Mouse (Mus musculus): Measurements from ENCODE around the gene Arhgef1.

DNA sequence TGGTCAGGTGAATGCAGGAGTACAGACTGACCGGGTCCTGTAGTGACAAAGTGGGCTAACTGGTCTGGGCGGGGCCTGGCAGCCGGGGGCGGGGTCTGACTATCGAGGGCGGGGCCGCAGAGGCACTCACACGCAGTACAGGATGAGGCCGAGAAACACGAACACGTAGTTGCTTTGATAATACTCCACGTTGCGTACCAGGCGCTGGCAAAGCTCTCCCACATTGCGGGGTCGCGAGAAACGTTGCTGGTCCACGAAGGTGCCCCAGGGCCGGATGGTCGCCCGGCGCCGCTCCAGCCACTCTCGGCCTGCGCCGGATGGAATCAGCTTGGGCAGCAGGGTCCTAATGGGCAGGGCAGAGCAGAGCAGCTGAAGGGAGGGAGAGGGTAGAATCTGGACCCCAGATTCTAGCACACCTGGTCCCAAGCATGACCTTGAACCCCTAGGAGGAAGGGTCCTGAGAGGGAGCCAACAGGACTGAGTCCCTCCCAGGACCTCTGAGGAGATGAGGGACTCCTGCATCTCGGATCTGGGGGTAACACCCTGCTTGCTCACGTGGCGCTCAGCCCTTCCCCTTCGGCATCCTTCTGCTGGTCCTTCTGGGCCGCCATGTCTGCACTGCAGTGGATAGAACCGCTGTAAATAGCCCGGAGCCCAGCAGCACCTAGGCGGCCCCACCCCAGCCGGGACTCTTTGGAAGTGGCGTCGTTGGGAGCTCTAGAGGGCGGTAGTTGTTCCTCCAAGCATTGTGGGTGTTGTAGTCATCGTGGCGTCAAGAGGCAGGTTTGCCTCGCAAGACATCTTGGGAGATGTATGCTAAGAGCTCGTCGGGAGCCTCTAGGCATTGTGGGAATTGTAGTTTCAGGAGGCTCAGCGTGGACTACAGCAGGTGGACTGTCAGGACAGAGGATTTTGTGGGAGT lies 69.5 kb downstream of the Arhgef1 start, which contains the start of gene Rabac1:
- TF ChIP-seq GATA1 (IDR thresholded peaks at IDR 0.05; ENCODE audit: low read length) (no peak), TAL1 (IDR thresholded peaks at IDR 0.05; ENCODE audit: low read length) (no peak)

All from erythroblast, embryonic 14.5 days (primary cell).